Mouse (Mus musculus) cortical plate, adult 2 months (tissue): ENCODE measurements at regions not wholly inside any gene's neighbourhood (a gene's known extent, or its start where the extent isn't known, plus 50 kb on each side); places are given as distances from the start of the nearest gene placed in this dataset.

Experiments used
- H3K27ac ChIP-seq: fragments of 200-500 bp; 2 replicates; pipeline ENCODE4 v1.5.1; 2012; ENCODE audit warnings: low read length, control low read depth, inconsistent platforms; ENCODE audit not compliant: insufficient read depth
- H3K4me1 ChIP-seq: fragments of 200-500 bp; 2 replicates; pipeline ENCODE4 v1.6.1; 2011; ENCODE audit warnings: low read length; ENCODE audit not compliant: control insufficient read depth, insufficient read depth
- H3K4me3 ChIP-seq: fragments of 200-500 bp; 2 replicates; pipeline ENCODE4 v1.5.1; 2011; ENCODE audit warnings: mild to moderate bottlenecking, low read length, control low read depth; ENCODE audit not compliant: insufficient read depth
- CTCF ChIP-seq: fragments of 200-500 bp; IDR thresholded peaks from 2 replicates; pipeline ENCODE4 v1.5.1; 2011; ENCODE audit warnings: mild to moderate bottlenecking, control low read depth, low read length; ENCODE audit not compliant: insufficient read depth; ENCODE audit errors: extremely low read depth
- POLR2A ChIP-seq: fragments of 200-500 bp; IDR thresholded peaks from 2 replicates; pipeline ENCODE4 v1.6.1; 2011; ENCODE audit warnings: mild to moderate bottlenecking, low read length, control low read depth; ENCODE audit not compliant: insufficient read depth; ENCODE audit errors: extremely low read depth

DNA sequence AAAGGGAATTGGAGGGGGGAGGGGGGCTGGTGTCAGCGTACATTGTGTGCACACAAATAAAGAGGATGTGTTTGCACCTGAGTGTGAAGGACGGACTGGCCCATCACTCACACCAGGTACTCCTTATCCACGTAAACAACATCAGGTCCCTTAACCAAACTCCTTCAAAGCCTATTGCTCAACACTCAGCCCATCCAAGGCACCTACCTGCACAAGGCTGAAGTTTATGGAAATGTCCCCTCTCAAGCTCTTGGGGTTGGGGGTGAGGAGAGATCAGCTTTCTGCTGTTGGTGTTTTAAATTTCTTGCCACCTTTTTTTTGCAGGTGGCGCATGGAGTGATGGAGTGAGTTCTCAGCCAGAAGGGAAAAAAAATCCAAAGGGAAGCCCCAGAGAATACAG lies 270.2 kb upstream of the Zfp637 start:
- Histone ChIP-seq H3K27ac (no peak overlapping the region), H3K4me3 (no peak overlapping the region), H3K4me1 (peaks cover 4% of the 10 kb centered on the region; the same call in 1 of the 2 replicates)
- TF ChIP-seq CTCF (no peak), POLR2A (no peak)

DNA sequence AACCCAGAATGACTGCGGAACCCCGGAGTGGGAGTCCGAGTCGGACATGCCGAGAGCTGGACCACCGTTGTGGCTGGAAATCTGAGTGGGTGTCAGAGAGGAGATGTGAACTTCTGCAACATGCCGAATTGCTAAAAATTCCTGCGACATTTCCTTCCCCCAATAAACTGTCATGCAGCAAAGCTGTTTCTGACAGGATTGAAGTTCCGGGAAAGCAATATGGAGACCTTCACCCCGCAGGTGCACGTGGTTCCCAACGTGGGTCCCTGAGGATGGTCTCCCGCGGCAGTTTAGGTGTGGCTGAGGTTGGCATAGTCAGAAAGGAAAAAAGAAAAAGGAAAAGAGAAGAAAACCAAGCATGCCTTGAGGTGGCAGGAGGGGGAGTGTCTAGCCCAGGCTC lies 269.0 kb upstream of the Zfp637 start:
- TF ChIP-seq CTCF (no peak), POLR2A (no peak)
- Histone ChIP-seq H3K4me3 (no peak overlapping the region), H3K4me1 (peaks cover 3% of the 10 kb centered on the region; the same call in 1 of the 2 replicates), H3K27ac (no peak overlapping the region)

DNA sequence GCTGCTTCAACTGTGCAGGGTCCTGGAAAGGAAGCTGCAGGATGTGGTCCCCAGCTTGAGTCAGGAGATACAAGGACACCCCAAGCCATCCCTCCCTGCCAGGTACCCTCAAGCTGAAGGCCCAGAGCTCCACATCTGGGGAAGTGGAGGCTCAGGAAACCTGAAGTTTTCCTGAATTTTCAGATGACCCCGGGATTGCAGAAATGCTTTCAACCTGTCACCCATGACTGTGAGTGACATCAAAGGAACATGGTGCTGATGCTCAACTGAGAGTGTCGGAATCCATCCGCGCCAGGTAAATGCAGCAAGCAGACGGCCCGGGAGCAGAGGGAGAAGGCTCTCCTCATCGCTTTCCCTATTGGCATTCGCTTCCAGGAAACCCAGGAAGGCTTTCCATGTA lies 267.6 kb upstream of the Zfp637 start:
- Histone ChIP-seq H3K4me3 (no peak overlapping the region), H3K4me1 (peaks cover 3% of the 10 kb centered on the region; the same call in 1 of the 2 replicates), H3K27ac (no peak overlapping the region)
- TF ChIP-seq CTCF (no peak), POLR2A (no peak)

DNA sequence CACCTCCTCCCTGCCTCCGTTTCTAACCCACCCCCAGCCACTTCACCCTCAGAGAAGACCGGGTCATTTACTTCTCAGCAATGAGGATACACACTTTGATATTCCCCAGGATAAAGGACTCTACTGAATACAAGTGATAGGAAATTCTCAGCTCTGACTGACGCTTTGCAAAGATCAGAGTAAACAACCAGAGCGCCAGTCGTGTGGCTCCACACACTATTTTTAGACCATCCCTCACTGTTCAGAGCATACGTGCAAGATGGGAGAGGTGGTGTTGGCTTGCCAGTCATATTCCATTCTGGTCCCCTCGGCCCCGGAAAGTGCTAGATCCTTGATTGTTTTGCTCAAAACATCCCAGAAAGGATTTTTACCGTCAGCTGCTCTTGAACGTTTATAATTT lies 266.8 kb upstream of the Zfp637 start:
- Histone ChIP-seq H3K4me1 (peaks cover 3% of the 10 kb centered on the region; the same call in 1 of the 2 replicates), H3K4me3 (no peak overlapping the region)

DNA sequence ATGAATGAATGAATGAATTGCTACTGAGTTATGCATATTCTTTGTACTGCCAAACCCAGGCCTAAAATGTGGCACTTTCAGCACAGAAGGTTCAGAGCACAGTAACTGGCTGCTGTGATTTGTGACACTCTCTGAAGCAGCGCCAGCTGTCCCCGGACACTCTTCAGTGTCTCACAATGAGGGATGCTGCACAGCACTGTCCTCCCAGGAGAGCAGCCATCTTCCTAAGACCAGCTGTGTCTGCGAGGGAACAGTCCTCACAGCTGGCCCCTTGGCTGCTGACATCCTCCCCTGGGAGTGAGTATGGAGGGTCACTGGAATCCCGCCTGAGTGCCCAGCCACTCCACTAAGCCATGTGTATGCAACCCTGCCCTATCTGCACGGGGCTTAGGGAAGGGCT lies 265.9 kb upstream of the Zfp637 start:
- Histone ChIP-seq H3K4me3 (no peak overlapping the region), H3K27ac (no peak overlapping the region), H3K4me1 (peaks cover 3% of the 10 kb centered on the region; the same call in 1 of the 2 replicates)
- TF ChIP-seq POLR2A, result no peak
- TF ChIP-seq CTCF, result no peak

More for the DNA sequence above, 266.8 kb upstream of the Zfp637 start:
- H3K27ac ChIP-seq, result no peak overlapping the region
- no peak for TF ChIP-seq CTCF
- no peak for TF ChIP-seq POLR2A

DNA sequence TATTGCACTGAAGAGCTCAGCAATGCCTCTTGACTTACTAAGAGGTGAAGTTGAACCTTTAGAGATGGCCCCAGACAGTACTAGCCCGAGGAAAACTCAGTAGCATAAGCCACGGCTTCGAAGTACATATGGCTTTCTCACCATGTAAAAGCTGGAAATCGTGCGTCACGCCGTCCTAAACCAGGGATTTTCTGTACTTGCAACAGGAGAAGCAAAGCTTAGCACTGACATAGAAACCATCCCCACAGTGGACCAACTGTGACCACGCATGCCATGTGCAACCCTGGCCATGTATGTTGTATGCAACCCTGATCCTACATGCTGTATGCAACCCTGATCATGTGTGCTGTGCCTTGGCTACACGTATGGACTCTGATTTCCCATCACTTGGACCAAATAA lies 265.0 kb upstream of the Zfp637 start:
- Histone ChIP-seq H3K4me3 (no peak overlapping the region), H3K4me1 (peaks cover 3% of the 10 kb centered on the region; the same call in 1 of the 2 replicates), H3K27ac (no peak overlapping the region)
- no peak for TF ChIP-seq POLR2A
- no peak for TF ChIP-seq CTCF

DNA sequence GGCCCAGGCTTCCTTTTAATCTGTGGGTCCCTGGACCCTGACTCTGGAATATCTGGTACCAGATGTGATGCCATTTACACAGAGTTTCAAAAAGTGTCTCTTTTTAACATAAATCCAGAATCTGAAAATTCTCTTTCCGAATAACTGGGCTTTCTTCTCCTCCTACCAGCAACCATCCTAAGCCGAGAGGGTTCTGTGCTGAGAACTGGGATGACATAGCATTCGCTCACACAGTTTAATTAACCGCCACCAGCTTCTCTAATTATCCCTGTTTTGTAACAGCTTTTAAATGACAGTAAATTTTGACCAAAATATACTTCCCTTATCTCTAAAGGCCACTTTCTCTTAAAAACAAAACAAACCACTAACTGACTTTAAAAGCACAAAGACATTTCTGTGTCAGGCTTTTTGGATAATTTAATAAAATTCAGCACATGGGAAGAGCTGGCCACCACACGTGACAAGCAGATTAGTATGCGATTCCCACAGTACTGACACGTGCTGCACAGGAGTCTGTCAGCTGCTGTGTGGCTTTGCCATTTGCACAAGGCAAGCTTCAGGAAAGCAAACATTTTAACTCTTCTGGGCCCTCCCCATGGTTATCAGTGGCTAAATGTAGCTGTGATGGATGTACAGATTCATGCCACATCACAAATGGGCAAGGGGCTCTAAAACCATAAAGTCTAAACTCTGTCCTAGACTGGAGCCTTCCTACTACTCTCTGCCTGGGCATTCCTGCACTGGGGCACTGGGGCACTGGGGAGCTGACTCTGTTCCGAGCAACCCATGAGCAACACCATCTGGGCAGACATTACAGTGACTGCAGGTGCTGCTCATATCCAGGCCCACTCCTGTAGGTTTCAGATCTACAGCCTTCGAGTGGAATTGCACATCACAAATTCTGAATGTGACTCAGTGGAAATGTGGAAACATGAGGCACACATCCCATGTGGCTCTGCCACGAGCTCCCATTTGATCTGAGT lies 263.1 kb upstream of the Zfp637 start:
- no peak overlapping the region for H3K4me3 ChIP-seq
- H3K27ac ChIP-seq, result no peak overlapping the region
- H3K4me1 ChIP-seq, result peaks cover 1% of the 10 kb centered on the region; the same call in 1 of the 2 replicates
- no peak for TF ChIP-seq POLR2A
- no peak for TF ChIP-seq CTCF

DNA sequence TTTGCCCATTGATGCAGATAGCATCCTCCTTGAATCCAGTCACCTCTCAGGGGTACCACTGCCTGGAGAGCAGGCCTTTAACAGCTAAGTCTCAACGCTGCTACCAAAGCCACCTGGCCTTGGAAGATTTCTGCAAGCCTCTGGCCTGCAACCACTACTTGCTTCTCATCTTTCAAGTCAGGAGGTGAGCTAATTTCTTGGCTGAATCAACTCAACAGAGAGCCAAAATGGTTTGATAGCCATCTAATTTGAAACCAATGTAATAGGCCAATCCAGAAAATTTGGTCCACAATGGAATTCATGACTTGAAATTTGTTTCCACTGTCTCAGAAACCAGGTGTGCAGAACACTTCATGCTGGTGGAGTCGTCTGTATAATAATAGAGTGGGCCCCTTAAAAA lies 260.0 kb upstream of the Zfp637 start:
- TF ChIP-seq CTCF, result no peak
- no peak for TF ChIP-seq POLR2A
- H3K4me3 ChIP-seq, result no peak overlapping the region
- no peaks in the 10 kb centered on the region for H3K4me1 ChIP-seq
- H3K27ac ChIP-seq, result no peak overlapping the region

DNA sequence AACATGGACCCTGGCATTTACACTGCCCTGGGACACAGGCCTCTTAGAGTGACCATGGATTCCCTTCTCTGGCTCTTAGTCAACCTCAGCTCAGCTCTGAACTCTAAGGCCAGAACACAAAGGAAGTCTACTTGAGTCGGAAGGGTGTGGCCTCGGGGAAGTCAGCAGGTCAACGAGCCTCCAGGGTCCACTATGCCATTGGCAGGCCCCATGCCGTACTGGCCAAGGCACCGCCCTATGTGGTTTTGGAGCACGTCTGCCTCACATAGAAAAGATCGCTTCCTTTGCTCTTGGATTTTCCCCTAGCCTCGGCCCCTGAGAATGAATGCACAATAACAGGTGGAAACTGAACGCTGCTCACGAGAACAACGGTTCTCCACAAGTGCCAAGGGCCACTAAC lies 257.9 kb upstream of the Zfp637 start:
- H3K27ac ChIP-seq, result no peak overlapping the region
- no peak overlapping the region for H3K4me3 ChIP-seq
- TF ChIP-seq CTCF, result no peak
- TF ChIP-seq POLR2A, result no peak
- no peaks in the 10 kb centered on the region for H3K4me1 ChIP-seq

DNA sequence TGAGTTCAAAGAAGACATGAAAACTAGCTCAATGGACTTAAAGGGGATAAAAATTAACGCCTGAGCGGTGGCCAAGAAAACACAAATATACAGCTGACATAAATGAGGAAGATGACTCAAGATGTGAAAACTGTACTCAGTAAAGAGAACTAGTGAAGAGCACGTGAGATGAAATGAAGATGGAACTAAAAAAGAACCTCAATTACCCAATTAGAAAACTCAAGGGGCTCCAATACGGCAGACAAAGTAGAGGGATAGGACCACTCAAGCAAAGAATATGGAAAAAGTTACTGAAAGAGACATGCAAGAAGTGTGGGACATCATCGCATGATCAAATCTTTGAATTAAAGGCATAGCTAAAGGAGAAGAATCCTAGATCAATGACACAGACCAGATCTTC lies 256.4 kb upstream of the Zfp637 start:
- H3K27ac ChIP-seq, result no peak overlapping the region
- no peaks in the 10 kb centered on the region for H3K4me1 ChIP-seq
- TF ChIP-seq CTCF (no peak), POLR2A (no peak)
- no peak overlapping the region for H3K4me3 ChIP-seq
